Mouse (Mus musculus) forebrain, embryonic 14.5 days (tissue): ENCODE data around the gene Lrwd1. TPM values are rescaled to one million over a fixed set of nuclear protein-coding genes. Genes with fewer than 3 reads are reported as not detected.

Experiments used
- ATAC-seq: fragments of 200-750 bp; cut with Nextera tagmentation; 2 replicates; pipeline ENCODE4 v1.8.0; 2017; ENCODE audit warnings: mild to moderate bottlenecking, moderate library complexity
- DNase-seq: peaks from one replicate; pipeline ENCODE4 v3.0.0-alpha.2; 2015; ENCODE audit warnings: low spot score
- H3K27ac ChIP-seq: fragments of 300-500 bp; sonication (generic); 2 replicates; pipeline ENCODE4 v1.5.1; 2014; ENCODE audit warnings: low read depth, mild to moderate bottlenecking, control low read depth, low read length, moderate library complexity
- H3K27me3 ChIP-seq: fragments of 300-500 bp; sonication (generic); replicated peaks from 2 replicates; pipeline ENCODE4 v1.6.1; 2014; ENCODE audit warnings: low read length, control low read depth, mixed read lengths; ENCODE audit not compliant: control insufficient read depth, insufficient read depth
- H3K36me3 ChIP-seq: fragments of 300-500 bp; sonication (generic); 2 replicates; pipeline ENCODE4 v1.6.1; 2014; ENCODE audit warnings: low read length, control low read depth; ENCODE audit not compliant: control insufficient read depth, insufficient read depth
- H3K4me1 ChIP-seq: fragments of 300-500 bp; sonication (generic); 2 replicates; pipeline ENCODE4 v1.6.1; 2014; ENCODE audit warnings: antibody characterized with exemption, low read length, control low read depth; ENCODE audit not compliant: control insufficient read depth, insufficient read depth
- H3K4me2 ChIP-seq: fragments of 300-500 bp; sonication (generic); 2 replicates; pipeline ENCODE4 v1.6.1; 2014; ENCODE audit warnings: mild to moderate bottlenecking, control low read depth, low read length
- H3K4me3 ChIP-seq: fragments of 300-500 bp; sonication (generic); 2 replicates; pipeline ENCODE4 v1.5.1; 2014; ENCODE audit warnings: low read depth, low read length, control low read depth
- H3K9ac ChIP-seq: fragments of 300-500 bp; sonication (generic); 2 replicates; pipeline ENCODE4 v1.6.1; 2014; ENCODE audit warnings: mild to moderate bottlenecking, low read length, control low read depth, moderate library complexity
- H3K9me3 ChIP-seq: fragments of 300-500 bp; sonication (generic); replicated peaks from 2 replicates; pipeline ENCODE4 v1.6.1; 2016; ENCODE audit warnings: low read length, control low read depth, mixed read lengths; ENCODE audit not compliant: control insufficient read depth
- WGBS: fragments of 180-500 bp; shearing (Covaris S2); extraction: QIAGEN DNeasy Blood & Tissue Kit; methylation state at CpG from one replicate; pipeline ENCODE4 v1.1.7; 2014; 5-methylcytosine and 5-hydroxymethylcytosine counted together
- polyA plus RNA-seq: library from polyadenylated mRNA; unstranded; fragments of >200 nt; fragmentation: Nextera tagmentation; extraction: Ambion mirVana; gene quantifications from 2 replicates; pipeline ENCODE4 v1.2.1, GENCODE M21; 2014

Lrwd1 gene
- polyA plus RNA-seq, 1 experiment from 2014 or later, result 33.2 TPM

- Histone ChIP-seq H3K4me2 (no peak overlapping the region), H3K4me3 (no peak overlapping the region), H3K4me1 (peaks cover 5% of the 10 kb centered on the region; the same call in 1 of the 2 replicates), H3K9ac (no peak overlapping the region), H3K27me3 (no peaks in the 10 kb centered on the region), H3K9me3 (no peaks in the 10 kb centered on the region), H3K36me3 (no peaks in the 10 kb centered on the region), H3K27ac (no peak overlapping the region)
- DNase-seq (no peak), ATAC-seq (no peak)
- 14% methylated on average over 14 of the region's 14 CpGs for WGBS
Measured at GRCm38 (mm10) chr5:136088821-136089575, 46.9 kb downstream of the Lrwd1 start.

- no peak overlapping the region for H3K9ac ChIP-seq
- no peak overlapping the region for H3K27ac ChIP-seq
- H3K27me3 ChIP-seq, result no peaks in the 10 kb centered on the region
- H3K4me2 ChIP-seq, result no peak overlapping the region
- WGBS, result 94% methylated on average over 8 of the region's 8 CpGs
- no peak overlapping the region for H3K4me3 ChIP-seq
- H3K4me1 ChIP-seq, result peaks cover 7% of the 10 kb centered on the region; the same call in 1 of the 2 replicates
- ATAC-seq (no peak), DNase-seq (no peak)
- no peaks in the 10 kb centered on the region for H3K9me3 ChIP-seq
- H3K36me3 ChIP-seq, result no peaks in the 10 kb centered on the region
Measured at GRCm38 (mm10) chr5:136086290-136086689, 49.6 kb downstream of the Lrwd1 start.

GRCm38 (mm10) chr5:136084891-136085651, 50.8 kb downstream of the Lrwd1 start:
- WGBS, result 5% methylated on average over 21 of the region's 21 CpGs
- DNase-seq, result peak; percentile 59
- peak overlapping the region; percentile 50; the same call in 1 of the 2 replicates for H3K4me3 ChIP-seq
- no peaks in the 10 kb centered on the region for H3K27me3 ChIP-seq
- peak overlapping the region; percentile 89 for H3K4me2 ChIP-seq
- ATAC-seq, result no peak
- no peaks in the 10 kb centered on the region for H3K36me3 ChIP-seq
- H3K9ac ChIP-seq, result no peak overlapping the region; the same call in 1 of the 2 replicates
- H3K4me1 ChIP-seq, result peaks cover 7% of the 10 kb centered on the region; the same call in 1 of the 2 replicates
- no peak overlapping the region for H3K27ac ChIP-seq
- H3K9me3 ChIP-seq, result no peaks in the 10 kb centered on the region

GRCm38 (mm10) chr5:136084144-136084881, 51.6 kb downstream of the Lrwd1 start:
- H3K9me3 ChIP-seq, result no peaks in the 10 kb centered on the region
- H3K4me3 ChIP-seq, result peak overlapping the region; percentile 50
- H3K4me2 ChIP-seq, result peak overlapping the region; percentile 89
- H3K36me3 ChIP-seq, result no peaks in the 10 kb centered on the region
- H3K27ac ChIP-seq, result no peak overlapping the region
- DNase-seq, result no peak
- peak; percentile 32 for ATAC-seq
- 3% methylated on average over 23 of the region's 23 CpGs for WGBS
- peak overlapping the region; percentile 55 for H3K9ac ChIP-seq
- H3K27me3 ChIP-seq, result no peaks in the 10 kb centered on the region
- peaks cover 7% of the 10 kb centered on the region; the same call in 1 of the 2 replicates for H3K4me1 ChIP-seq

- H3K4me2 ChIP-seq, result peak within 1 kb of the TSS; percentile 89
Measured at GRCm38 (mm10) chr5:136083669-136084107, 52.2 kb downstream of the Lrwd1 start, which contains the start of gene Rasa4. Rasa4 (plus strand) TSS chr5:136083916.

GRCm38 (mm10) chr5:136082345-136082744, 53.5 kb downstream of the Lrwd1 start:
- Histone ChIP-seq H3K9ac (no peak overlapping the region), H3K27ac (no peak overlapping the region), H3K9me3 (no peaks in the 10 kb centered on the region), H3K4me3 (no peak overlapping the region), H3K27me3 (no peaks in the 10 kb centered on the region), H3K36me3 (no peaks in the 10 kb centered on the region), H3K4me2 (no peak overlapping the region), H3K4me1 (peaks cover 7% of the 10 kb centered on the region; the same call in 1 of the 2 replicates)
- DNase-seq (no peak), ATAC-seq (no peak)
- 80% methylated on average over 4 of the region's 4 CpGs for WGBS

More at GRCm38 (mm10) chr5:136083669-136084107, 52.2 kb downstream of the Lrwd1 start, which contains the start of gene Rasa4:
- H3K4me1 ChIP-seq, result peaks cover 7% of the 10 kb centered on the region; the same call in 1 of the 2 replicates
- no peaks in the 10 kb centered on the region for H3K36me3 ChIP-seq
- ATAC-seq (peak; percentile 99), DNase-seq (peak; percentile 99)
- peak within 1 kb of the TSS; percentile 50 for H3K4me3 ChIP-seq
- no peak within 1 kb of the TSS for H3K27ac ChIP-seq
- WGBS, result 0% methylated on average over 27 of the region's 28 CpGs
- H3K9me3 ChIP-seq, result no peaks in the 10 kb centered on the region
- peak within 1 kb of the TSS; percentile 55 for H3K9ac ChIP-seq
- H3K27me3 ChIP-seq, result no peaks in the 10 kb centered on the region

GRCm38 (mm10) chr5:136078136-136078535, 57.7 kb downstream of the Lrwd1 start:
- no peak for DNase-seq
- no peak overlapping the region for H3K27ac ChIP-seq
- H3K4me3 ChIP-seq, result no peak overlapping the region
- peaks cover 2% of the 10 kb centered on the region; the same call in 1 of the 2 replicates for H3K4me1 ChIP-seq
- ATAC-seq, result no peak
- no peaks in the 10 kb centered on the region for H3K9me3 ChIP-seq
- no peaks in the 10 kb centered on the region for H3K36me3 ChIP-seq
- H3K4me2 ChIP-seq, result no peak overlapping the region
- H3K9ac ChIP-seq, result no peak overlapping the region
- H3K27me3 ChIP-seq, result no peaks in the 10 kb centered on the region
- 94% methylated on average over 5 of the region's 5 CpGs for WGBS

GRCm38 (mm10) chr5:136077001-136077550, 58.8 kb downstream of the Lrwd1 start:
- no peak overlapping the region for H3K9ac ChIP-seq
- H3K4me3 ChIP-seq, result no peak overlapping the region
- H3K36me3 ChIP-seq, result no peaks in the 10 kb centered on the region
- no peak overlapping the region for H3K4me2 ChIP-seq
- DNase-seq (no peak), ATAC-seq (no peak)
- 87% methylated on average over 9 of the region's 9 CpGs for WGBS
- no peak overlapping the region for H3K27ac ChIP-seq
- H3K4me1 ChIP-seq, result peaks cover 2% of the 10 kb centered on the region; the same call in 1 of the 2 replicates
- H3K9me3 ChIP-seq, result no peaks in the 10 kb centered on the region
- H3K27me3 ChIP-seq, result no peaks in the 10 kb centered on the region
